Mouse (Mus musculus) stomach, postnatal 0 days (tissue): ENCODE measurements around the gene Car14.

Experiments
- CTCF ChIP-seq: IDR thresholded peaks from 2 replicates; pipeline ENCODE4 v1.5.1; 2016; ENCODE audit warnings: antibody characterized with exemption, low read depth, mild to moderate bottlenecking, moderate library complexity
- EP300 ChIP-seq: optimal IDR thresholded peaks from 2 replicates; pipeline ENCODE3; 2016; ENCODE audit warnings: antibody characterized with exemption

DNA sequence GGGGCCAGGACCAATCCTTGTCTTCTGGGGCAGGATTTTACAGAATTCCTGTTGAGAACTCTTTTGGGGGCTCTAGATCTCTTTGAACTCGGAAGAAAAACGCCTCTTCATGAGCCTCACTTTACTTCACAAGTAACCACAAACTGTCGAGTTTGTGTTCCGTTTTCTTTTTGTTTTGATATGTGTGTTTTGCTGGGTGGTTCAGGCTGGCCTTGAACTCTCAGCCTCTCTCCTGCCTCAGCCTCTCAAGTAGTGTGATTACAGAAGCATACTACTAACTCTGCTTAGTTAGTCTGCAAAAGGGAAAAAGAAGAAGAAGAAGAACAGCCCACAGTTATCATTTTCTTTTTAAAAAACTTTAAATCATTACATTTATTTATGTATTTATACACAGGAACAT is 19.7 kb upstream of the Car14 start:
- TF ChIP-seq CTCF (no peak), EP300 (no peak)
